Mouse (Mus musculus) splenic B cell, adult 2 months (primary cell): ENCODE results near the gene Tepp.

Experiments used
- DNase-seq: peaks from one replicate; pipeline ENCODE4 v3.0.0-alpha.2; 2011; ENCODE audit warnings: low read depth, low spot score
- H3K27me3 ChIP-seq: 2 replicates; pipeline ENCODE4 v1.6.1; 2012; ENCODE audit warnings: mild to moderate bottlenecking, low read length, moderate library complexity, mixed read lengths; ENCODE audit not compliant: control insufficient read depth, poor library complexity, insufficient read depth, severe bottlenecking
- H3K36me3 ChIP-seq: 2 replicates; pipeline ENCODE4 v1.6.1; 2012; ENCODE audit warnings: mild to moderate bottlenecking, low read length, moderate library complexity, mixed read lengths; ENCODE audit not compliant: control insufficient read depth, poor library complexity, insufficient read depth, severe bottlenecking

Gene Tepp

GRCm38 (mm10) chr8:95320224-95321139 lies 10.1 kb downstream of the Tepp start:
- no peaks in the 10 kb centered on the region for H3K36me3 ChIP-seq
- H3K27me3 ChIP-seq = no peaks in the 10 kb centered on the region
- peak; percentile 82 for DNase-seq

- DNase-seq = no peak
- peaks cover 2% of the 10 kb centered on the region; the same call in 1 of the 2 replicates for H3K36me3 ChIP-seq
- H3K27me3 ChIP-seq = no peaks in the 10 kb centered on the region
These were observed 12.8 kb downstream of the Tepp start for GRCm38 (mm10) chr8:95323201-95323600.

GRCm38 (mm10) chr8:95324646-95325045 lies 14.3 kb downstream of the Tepp start:
- Histone ChIP-seq H3K27me3 (no peaks in the 10 kb centered on the region), H3K36me3 (peaks cover 3% of the 10 kb centered on the region)
- DNase-seq = no peak

- Histone ChIP-seq H3K27me3 (no peaks in the 10 kb centered on the region), H3K36me3 (peaks cover 3% of the 10 kb centered on the region)
- no peak for DNase-seq
These were observed 16.5 kb downstream of the Tepp start for GRCm38 (mm10) chr8:95326822-95327221.

GRCm38 (mm10) chr8:95327866-95328465 lies 17.6 kb downstream of the Tepp start:
- Histone ChIP-seq H3K27me3 (no peaks in the 10 kb centered on the region), H3K36me3 (peaks cover 3% of the 10 kb centered on the region)
- DNase-seq = no peak

DNA sequence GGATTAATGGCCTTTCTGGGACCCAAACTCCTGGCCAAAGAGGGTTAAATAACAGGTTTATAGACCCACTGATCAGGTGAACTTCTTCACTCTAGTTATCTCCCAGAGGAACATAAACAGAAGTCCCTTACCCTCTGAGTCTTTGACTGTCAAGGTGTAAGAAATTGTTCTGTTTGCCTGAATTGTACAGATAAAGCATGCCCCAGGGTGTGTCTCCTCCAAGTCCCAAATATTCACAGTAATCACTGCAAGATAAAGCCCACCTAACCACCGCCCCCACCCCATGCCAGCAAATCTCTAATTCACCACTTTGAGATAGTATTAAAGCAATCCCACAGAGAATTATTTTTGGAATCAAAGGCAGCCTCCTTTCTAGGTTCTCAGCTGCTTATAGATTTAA lies 20.0 kb downstream of the Tepp start:
- H3K27me3 ChIP-seq = no peaks in the 10 kb centered on the region
- no peak for DNase-seq
- peaks cover 6% of the 10 kb centered on the region for H3K36me3 ChIP-seq

- DNase-seq = no peak
- H3K27me3 ChIP-seq = no peaks in the 10 kb centered on the region
- H3K36me3 ChIP-seq = peaks cover 6% of the 10 kb centered on the region
These were observed 20.9 kb downstream of the Tepp start for GRCm38 (mm10) chr8:95331156-95331719.

- DNase-seq = peak; percentile 96
These were observed 21.5 kb downstream of the Tepp start, which contains the start of the genes Zfp319 and Usb1 for GRCm38 (mm10) chr8:95331720-95332436. TSS of gene Zfp319 (minus strand) at chr8:95331950. TSS of gene Usb1 (plus strand) at chr8:95332284.

DNA sequence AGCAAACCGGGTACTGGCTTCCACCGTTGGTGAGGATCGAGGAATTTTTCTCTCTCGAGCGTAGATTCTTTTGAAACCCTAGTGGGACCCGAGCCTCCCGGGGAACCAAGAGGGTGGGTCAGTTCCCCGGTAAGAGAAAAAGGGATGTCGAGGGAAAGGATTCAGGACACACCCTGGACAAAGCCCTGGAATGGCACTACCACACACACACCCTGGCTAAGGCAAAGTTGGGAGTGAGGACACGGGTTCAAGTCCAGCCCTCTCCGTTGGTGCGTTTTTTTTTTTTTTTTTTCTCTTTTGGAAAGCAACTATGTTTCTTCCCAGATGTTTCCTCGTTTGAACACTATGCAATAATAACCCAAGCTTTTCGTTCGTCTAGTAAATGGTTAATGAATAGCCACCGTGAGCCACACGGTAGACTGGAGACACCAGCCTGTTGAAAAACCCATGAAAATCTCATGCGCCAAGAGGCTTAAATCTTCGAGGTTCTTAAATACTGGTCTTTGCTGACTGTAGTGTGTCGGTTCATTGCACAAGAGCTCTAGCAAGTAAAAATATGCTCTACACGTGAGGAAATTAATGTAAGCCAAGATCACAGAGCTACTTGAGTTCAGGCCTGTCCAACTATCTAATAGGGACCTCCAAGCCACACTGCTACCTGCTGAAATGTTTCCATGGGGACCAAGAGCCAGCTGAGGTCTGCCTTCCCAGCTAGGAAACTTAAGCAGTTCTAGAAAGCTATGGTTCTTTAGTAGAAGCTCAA lies 22.3 kb downstream of the Tepp start:
- Histone ChIP-seq H3K36me3 (peaks cover 4% of the 10 kb centered on the region; the same call in 1 of the 2 replicates), H3K27me3 (no peaks in the 10 kb centered on the region)
- peak; percentile 13 for DNase-seq

More at GRCm38 (mm10) chr8:95331720-95332436, 21.5 kb downstream of the Tepp start, which contains the start of the genes Zfp319 and Usb1:
- peaks cover 6% of the 10 kb centered on the region for H3K36me3 ChIP-seq
- no peaks in the 10 kb centered on the region for H3K27me3 ChIP-seq

GRCm38 (mm10) chr8:95335706-95336105 lies 25.3 kb downstream of the Tepp start:
- H3K36me3 ChIP-seq = peaks cover 13% of the 10 kb centered on the region
- DNase-seq = peak; percentile 69
- H3K27me3 ChIP-seq = no peaks in the 10 kb centered on the region

GRCm38 (mm10) chr8:95336363-95336762 lies 26.0 kb downstream of the Tepp start:
- H3K36me3 ChIP-seq = peaks cover 13% of the 10 kb centered on the region
- DNase-seq = no peak
- no peaks in the 10 kb centered on the region for H3K27me3 ChIP-seq

DNA sequence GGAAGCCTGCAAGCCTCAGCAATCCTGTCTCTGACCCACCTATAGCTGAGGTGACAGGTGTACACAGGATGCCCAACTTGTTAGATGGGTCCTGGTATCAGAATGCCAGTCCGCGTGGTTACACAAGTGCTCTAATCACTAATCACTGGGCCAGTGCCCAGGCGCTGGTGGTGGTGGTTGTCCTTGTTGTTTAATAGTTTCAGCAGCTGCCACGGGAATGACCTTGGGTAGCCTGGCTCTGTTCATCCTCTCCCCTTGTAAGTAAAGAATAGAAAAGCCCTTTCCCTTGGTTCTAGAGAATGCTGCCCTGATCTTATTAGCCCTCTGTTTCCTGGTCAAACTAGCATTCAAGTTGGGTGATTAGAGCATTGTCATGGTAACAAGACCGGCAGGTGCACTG lies 31.4 kb downstream of the Tepp start:
- peaks cover 13% of the 10 kb centered on the region for H3K36me3 ChIP-seq

DNA sequence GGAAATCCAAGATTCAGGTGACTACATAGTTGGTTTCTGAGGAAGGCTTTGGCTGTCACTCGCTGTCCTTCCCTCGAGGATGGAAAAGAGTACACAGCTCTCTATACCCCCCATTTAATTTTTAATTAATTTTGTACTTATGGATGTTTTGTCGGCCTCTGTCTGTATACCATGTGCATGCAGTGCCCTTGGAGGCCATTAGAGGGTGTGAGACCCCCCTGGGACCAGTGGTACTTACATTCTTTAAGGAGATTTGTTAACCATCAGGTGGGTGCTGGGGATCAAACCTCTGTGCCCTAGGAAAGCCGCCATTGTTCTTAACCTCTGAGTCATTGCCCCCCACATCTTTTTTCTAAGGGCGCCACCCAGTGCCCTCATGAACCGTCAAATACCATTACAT lies 34.3 kb downstream of the Tepp start:
- H3K27me3 ChIP-seq = no peaks in the 10 kb centered on the region
- no peak for DNase-seq
- H3K36me3 ChIP-seq = peaks cover 4% of the 10 kb centered on the region; the same call in 1 of the 2 replicates

More for the DNA sequence above, 31.4 kb downstream of the Tepp start:
- no peaks in the 10 kb centered on the region for H3K27me3 ChIP-seq
- no peak for DNase-seq
